Mouse (Mus musculus) intestine, postnatal 0 days (tissue): ENCODE measurements around the gene Lgalsl. TPM values are rescaled to one million over a fixed set of nuclear protein-coding genes. Genes with fewer than 3 reads are reported as not detected.
A peak's percentile ranks its signal among the peaks of the same experiment; 100 is the strongest.

Source experiments
- ATAC-seq: fragments of 200-750 bp; cut with Nextera tagmentation; 2 replicates; pipeline ENCODE4 v1.8.0; 2017; ENCODE audit warnings: mild to moderate bottlenecking, moderate TSS enrichment, moderate library complexity
- H3K27ac ChIP-seq: fragments of 300-500 bp; sonication (generic); 2 replicates; pipeline ENCODE4 v1.5.1; 2014; ENCODE audit warnings: mild to moderate bottlenecking, low read depth, low read length, moderate library complexity
- H3K27me3 ChIP-seq: fragments of 300-500 bp; sonication (generic); replicated peaks from 2 replicates; pipeline ENCODE4 v1.6.1; 2014; ENCODE audit warnings: low read length, mixed read lengths; ENCODE audit not compliant: control insufficient read depth, insufficient read depth
- H3K36me3 ChIP-seq: fragments of 300-500 bp; sonication (generic); 2 replicates; pipeline ENCODE4 v1.6.1; 2014; ENCODE audit warnings: mild to moderate bottlenecking, moderate library complexity; ENCODE audit not compliant: control insufficient read depth, insufficient read depth
- H3K4me1 ChIP-seq: fragments of 300-500 bp; sonication (generic); replicated peaks from 2 replicates; pipeline ENCODE4 v1.6.1; 2014; ENCODE audit warnings: antibody characterized with exemption, low read length, mixed read lengths; ENCODE audit not compliant: control insufficient read depth, insufficient read depth
- H3K4me2 ChIP-seq: fragments of 300-500 bp; sonication (generic); replicated peaks from 2 replicates; pipeline ENCODE4 v1.6.1; 2014; ENCODE audit warnings: low read depth, mild to moderate bottlenecking, moderate library complexity
- H3K4me3 ChIP-seq: fragments of 300-500 bp; sonication (generic); 2 replicates; pipeline ENCODE4 v1.5.1; 2014; ENCODE audit warnings: low read depth, low read length
- H3K9ac ChIP-seq: fragments of 300-500 bp; sonication (generic); 2 replicates; pipeline ENCODE4 v1.6.1; 2014; ENCODE audit warnings: mild to moderate bottlenecking, low read depth, low read length
- H3K9me3 ChIP-seq: fragments of 300-500 bp; sonication (generic); 2 replicates; pipeline ENCODE4 v1.6.1; 2016; ENCODE audit warnings: mixed run types; ENCODE audit not compliant: control insufficient read depth
- CTCF ChIP-seq: sonication (generic); IDR thresholded peaks from 2 replicates; pipeline ENCODE4 v1.5.1; 2016; ENCODE audit warnings: low read depth, mild to moderate bottlenecking, control low read depth, antibody characterized with exemption, moderate library complexity
- WGBS: fragments of 180-500 bp; shearing (Covaris S2); extraction: QIAGEN DNeasy Blood & Tissue Kit; methylation state at CpG from one replicate; pipeline ENCODE4 v1.1.7; 2014; 5-methylcytosine and 5-hydroxymethylcytosine counted together
- polyA plus RNA-seq: library from polyadenylated mRNA; unstranded; fragments of >200 nt; fragmentation: Nextera tagmentation; extraction: Ambion mirVana; gene quantifications from 2 replicates; pipeline ENCODE4 v1.2.1, GENCODE M21; 2015

The Lgalsl gene
- polyA plus RNA-seq, 1 experiment from 2014 or later, result 16.5 TPM

DNA sequence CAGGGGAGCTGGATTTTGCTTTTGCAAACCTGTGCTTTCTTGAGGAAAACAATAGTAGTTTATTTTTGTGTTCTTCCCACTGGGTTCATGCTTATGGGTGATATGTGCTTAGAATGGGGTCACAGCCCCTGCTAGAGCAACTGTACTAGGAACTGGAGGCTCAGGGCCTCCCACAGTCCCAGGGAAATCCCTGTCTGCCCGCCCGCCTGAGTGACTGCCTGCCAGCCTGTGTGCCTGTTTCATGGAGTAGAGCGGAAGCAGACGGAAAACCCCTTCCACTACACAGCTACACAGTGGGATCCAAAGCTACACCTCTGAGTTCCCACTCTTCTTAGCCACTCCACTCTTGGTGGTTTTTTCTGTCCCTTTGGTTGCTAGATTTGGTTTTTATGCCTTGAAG lies 27.1 kb upstream of the Lgalsl start:
- H3K9me3 ChIP-seq, result no peaks in the 10 kb centered on the region
- H3K4me3 ChIP-seq, result no peak overlapping the region
- no peak for ATAC-seq
- H3K9ac ChIP-seq, result no peak overlapping the region
- H3K27ac ChIP-seq, result no peak overlapping the region
- no peaks in the 10 kb centered on the region for H3K4me1 ChIP-seq
- TF ChIP-seq CTCF, result no peak
- H3K36me3 ChIP-seq, result no peaks in the 10 kb centered on the region
- H3K4me2 ChIP-seq, result no peak overlapping the region
- H3K27me3 ChIP-seq, result no peaks in the 10 kb centered on the region
- WGBS, result 88% methylated on average over 4 of the region's 4 CpGs

DNA sequence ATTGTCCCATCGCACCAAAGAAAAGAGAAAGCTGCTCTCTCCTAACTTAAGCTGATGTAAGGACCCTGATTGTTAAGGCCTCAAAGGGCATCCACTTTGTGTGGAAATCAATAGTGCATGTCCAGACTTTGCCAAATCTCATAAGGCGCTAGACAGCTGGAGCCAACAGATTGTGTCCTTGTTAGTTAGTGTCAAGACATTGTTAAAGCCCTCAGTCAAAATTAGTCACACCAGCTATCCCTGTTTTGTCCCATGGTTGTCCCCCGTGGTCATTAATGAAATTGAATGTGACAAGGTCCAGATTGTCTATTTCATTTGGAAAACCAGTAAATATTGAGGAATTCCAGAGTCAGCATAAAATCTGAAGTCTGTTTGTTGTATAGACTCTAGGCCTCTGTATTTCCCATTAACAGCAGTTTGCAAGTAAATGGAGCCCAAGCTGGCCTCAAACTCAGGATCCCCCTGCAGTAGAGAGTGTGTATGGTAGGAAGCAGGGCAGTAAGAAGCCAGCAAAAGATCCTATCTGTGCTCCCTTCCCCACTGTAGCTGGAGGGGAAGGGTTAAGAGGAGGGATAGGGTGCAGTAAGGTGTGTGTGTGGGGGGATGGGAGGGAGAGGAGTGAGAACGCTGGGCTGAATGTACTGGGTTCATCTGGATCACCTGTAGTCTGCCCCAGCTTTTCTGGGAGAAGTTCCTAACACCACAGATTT lies 23.3 kb upstream of the Lgalsl start:
- 83% methylated on average over 4 of the region's 4 CpGs for WGBS
- Histone ChIP-seq H3K4me1 (no peaks in the 10 kb centered on the region), H3K27me3 (no peaks in the 10 kb centered on the region), H3K27ac (no peak overlapping the region), H3K4me3 (no peak overlapping the region), H3K9me3 (no peaks in the 10 kb centered on the region), H3K4me2 (no peak overlapping the region), H3K9ac (no peak overlapping the region), H3K36me3 (no peaks in the 10 kb centered on the region)
- ATAC-seq, result no peak
- no peak for TF ChIP-seq CTCF

DNA sequence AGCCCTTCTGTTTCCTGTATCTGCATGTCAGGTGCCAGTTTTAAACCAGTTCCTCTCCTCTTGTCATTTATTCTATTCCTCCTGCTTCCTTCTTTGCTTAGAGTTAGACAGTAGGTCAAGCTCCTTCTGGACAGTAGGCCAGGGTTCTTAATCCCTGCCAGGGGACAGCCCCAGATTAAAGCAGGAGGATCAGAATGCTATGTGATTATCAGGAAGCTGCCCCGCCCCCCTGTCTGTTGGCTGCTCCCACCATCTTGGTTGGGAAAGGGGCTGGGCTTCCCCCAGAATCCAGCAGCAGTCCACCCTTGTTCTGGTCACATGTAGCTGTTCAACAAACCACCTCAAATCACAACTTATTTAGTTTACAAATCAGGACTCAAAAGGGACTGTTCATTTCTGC lies 19.3 kb upstream of the Lgalsl start:
- Histone ChIP-seq H3K4me1 (no peaks in the 10 kb centered on the region), H3K4me2 (no peak overlapping the region), H3K4me3 (no peak overlapping the region), H3K9ac (no peak overlapping the region), H3K27me3 (no peaks in the 10 kb centered on the region), H3K27ac (no peak overlapping the region), H3K36me3 (no peaks in the 10 kb centered on the region), H3K9me3 (no peaks in the 10 kb centered on the region)
- ATAC-seq, result no peak
- 91% methylated on average over 1 of the region's 1 CpGs for WGBS
- TF ChIP-seq CTCF, result no peak

DNA sequence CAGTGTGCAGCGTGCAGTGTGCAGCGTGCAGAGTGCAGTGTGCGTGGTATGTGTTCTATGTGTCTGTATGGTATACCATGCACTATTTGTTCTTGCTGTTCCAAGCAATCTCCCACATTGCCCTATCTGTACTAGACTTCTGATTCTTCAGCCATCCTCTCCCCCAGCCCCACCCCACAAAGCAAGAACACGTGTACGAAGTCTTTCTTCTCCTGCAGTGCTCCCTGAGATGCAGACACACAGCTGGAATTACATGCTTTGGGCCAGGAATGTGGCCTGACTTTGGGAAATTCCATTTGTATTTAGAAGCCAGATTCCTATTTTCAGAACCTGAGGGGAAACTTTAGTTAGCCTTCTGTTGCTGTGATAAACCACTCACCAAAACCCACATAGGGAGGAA lies 18.5 kb upstream of the Lgalsl start:
- H3K4me3 ChIP-seq, result no peak overlapping the region
- H3K36me3 ChIP-seq, result no peaks in the 10 kb centered on the region
- no peak for ATAC-seq
- WGBS, result 76% methylated on average over 5 of the region's 5 CpGs
- H3K27ac ChIP-seq, result no peak overlapping the region
- no peaks in the 10 kb centered on the region for H3K9me3 ChIP-seq
- TF ChIP-seq CTCF, result no peak
- no peak overlapping the region for H3K4me2 ChIP-seq
- no peaks in the 10 kb centered on the region for H3K4me1 ChIP-seq
- no peak overlapping the region for H3K9ac ChIP-seq
- H3K27me3 ChIP-seq, result no peaks in the 10 kb centered on the region

GRCm38 (mm10) chr11:20837366-20837765 lies 6.5 kb upstream of the Lgalsl start:
- no peak for ATAC-seq
- no peaks in the 10 kb centered on the region for H3K9me3 ChIP-seq
- no peak overlapping the region for H3K4me3 ChIP-seq
- H3K36me3 ChIP-seq, result no peaks in the 10 kb centered on the region
- no peaks in the 10 kb centered on the region for H3K4me1 ChIP-seq
- TF ChIP-seq CTCF, result no peak
- 83% methylated on average over 5 of the region's 5 CpGs for WGBS
- no peak overlapping the region for H3K27ac ChIP-seq
- H3K27me3 ChIP-seq, result no peaks in the 10 kb centered on the region
- H3K4me2 ChIP-seq, result no peak overlapping the region
- H3K9ac ChIP-seq, result no peak overlapping the region

DNA sequence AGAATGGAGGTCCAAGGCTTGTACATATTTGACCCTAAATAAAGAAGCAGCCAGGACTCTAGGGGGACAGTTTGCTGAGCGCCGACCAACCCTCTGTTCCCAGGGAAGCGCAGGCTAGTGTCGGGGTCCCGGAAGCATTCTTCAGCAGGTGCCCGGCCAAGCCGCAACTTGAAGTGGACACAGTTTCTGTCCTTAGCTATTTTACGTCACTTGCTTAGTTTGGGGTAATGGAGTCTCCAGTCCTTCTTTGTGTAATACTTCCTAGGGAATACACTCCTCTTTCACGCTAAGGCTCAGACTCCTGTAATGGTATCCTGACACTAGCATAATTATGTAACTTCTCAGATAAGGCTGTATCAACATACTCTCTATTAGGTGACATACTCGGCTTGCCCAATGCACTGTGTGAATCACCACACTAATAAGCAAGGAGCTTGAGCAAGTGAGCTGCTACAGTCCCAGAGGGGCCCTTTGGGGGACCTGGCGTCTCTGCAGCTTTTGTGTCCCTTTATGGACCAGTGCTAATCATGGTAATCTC lies 813 bp upstream of the Lgalsl start:
- ATAC-seq, result peak; percentile 71
- Histone ChIP-seq H3K27ac (peak overlapping the region; percentile 98), H3K27me3 (no peaks in the 10 kb centered on the region), H3K4me1 (peaks cover 3% of the 10 kb centered on the region; the same call in 1 of the 2 replicates), H3K4me2 (peak overlapping the region; percentile 85), H3K9me3 (no peaks in the 10 kb centered on the region), H3K36me3 (peaks cover 8% of the 10 kb centered on the region; the same call in 1 of the 2 replicates), H3K9ac (peak overlapping the region; percentile 96), H3K4me3 (peak overlapping the region; percentile 95)
- TF ChIP-seq CTCF, result no peak
- WGBS, result 12% methylated on average over 11 of the region's 11 CpGs
